Mouse (Mus musculus): ENCODE results near the gene Ifngr1.

GRCm38 (mm10) chr10:19591641-19592441 lies at the start of gene Ifngr1:
- TF ChIP-seq POLR2A (IDR thresholded peaks at IDR 0.05; ENCODE audit: borderline replicate concordance, insufficient read depth, low read length): peak; percentile 63; the same call in 1 of the 2 replicates
- TF ChIP-seq CTCF (IDR thresholded peaks at IDR 0.05; ENCODE audit: borderline replicate concordance, insufficient read depth, low read depth, low read length): no peak

Data from cerebellum, adult 2 months (tissue).